Mouse (Mus musculus): Measurements from ENCODE around the gene Zscan4e. TPM values are rescaled to one million over a fixed set of nuclear protein-coding genes. Genes with fewer than 3 reads are reported as not detected.

Gene Zscan4e
- not detected in 2 replicates for polyA plus RNA-seq (2012; rRNA removed)

DNA sequence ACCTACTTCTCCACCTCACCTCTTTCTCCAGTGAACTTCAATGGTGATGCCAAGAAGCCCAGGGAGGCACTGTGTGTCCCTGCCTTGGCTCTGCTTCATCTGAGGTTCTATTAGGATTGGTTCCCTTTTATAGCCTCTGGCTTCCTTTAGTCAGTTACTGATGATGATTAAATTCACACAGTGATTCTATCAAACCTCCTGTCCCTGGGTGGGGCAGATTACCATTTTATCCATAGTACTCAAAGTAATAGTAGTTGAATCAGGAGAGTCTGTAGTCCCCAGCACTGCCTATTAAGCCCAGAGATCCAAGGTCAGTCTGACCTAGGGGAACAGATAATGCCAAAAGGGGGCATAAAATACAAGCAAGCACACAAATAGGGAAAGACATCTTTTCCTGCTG is at the start of gene Zscan4e:
Gene Zscan4e (minus strand): TSS at position 101 of the 400 bp plus-strand sequence.

Other genes with a start within 250 kb of the Zscan4e start
- not detected in 2 replicates for gene Zscan4-ps1, start 241.0 kb downstream of the Zscan4e start, polyA plus RNA-seq (2012; rRNA removed)
- gene Zscan4d, start 144.5 kb downstream of the Zscan4e start, polyA plus RNA-seq (2012; rRNA removed) = not detected in 2 replicates
- not detected in 2 replicates for gene Zscan4f, start 87.2 kb upstream of the Zscan4e start, polyA plus RNA-seq (2012; rRNA removed)
- not detected in 2 replicates for gene Zscan4-ps2, start 203.6 kb upstream of the Zscan4e start, polyA plus RNA-seq (2012; rRNA removed)

Measured in liver, embryonic 18 days (tissue).